ENCODE assay signal across 28 mouse cellular contexts in genomic region chr5:117651238-117651886, GRCm38 (mm10).
DNase-seq lines count a peak whose midpoint lies in the region; ATAC-seq lines count a peak whose summit lies in the region.
"Had no signal": no experiment of that assay in that cellular context is flagged by ENCODE, and none has a peak within 500 bp of the region (broad histone marks: within the 10 kb centered on the region; RNA-seq: fewer than 3 reads in every experiment).

No protein-coding gene starts in this region.

- H3K4me3 ChIP-seq in hindbrain, embryonic 16.5 days (ENCODE audit: low read length): no peak overlapping the region
- H3K4me3 ChIP-seq in hindbrain, embryonic 11.5 days (ENCODE audit: low read depth, low read length): no peak overlapping the region
- no peak overlapping the region for H3K4me3 ChIP-seq in neural tube, embryonic 15.5 days (replicated peaks)
- H3K4me3 ChIP-seq: embryonic facial prominence, embryonic 10.5 days; embryonic facial prominence, embryonic 15.5 days; forebrain, embryonic 13.5 days; heart, embryonic 15.5 days; liver, embryonic 12.5 days; megakaryocyte, embryonic 14.5 days; midbrain, embryonic 13.5 days had no signal

- peak; percentile 17 for DNase-seq in embryo, embryonic 10.5 days (ENCODE audit: low spot score)
- no peak for DNase-seq in embryo, embryonic 10 days (ENCODE audit: low spot score)
- DNase-seq in hindbrain, embryonic 11.5 days (ENCODE audit: low spot score): no peak
- DNase-seq in kidney, postnatal 4 days: peak; percentile 27 to 37
- DNase-seq in kidney, adult 11 months: no peak
- DNase-seq: cerebellum, adult 11-12 months; cerebellum, postnatal 10 days; gastrocnemius, postnatal 10 days; layer of hippocampus, postnatal 36 days; left cerebral cortex, postnatal 4 days; liver, postnatal 0 days; lung, postnatal 4 days; right cerebral cortex, postnatal 4 days; thymus, adult 18-20 months; thymus, postnatal 25 days had no signal

- ATAC-seq in hindbrain, embryonic 16.5 days: peak; percentile 72
- ATAC-seq in hindbrain, embryonic 11.5 days (ENCODE audit: low FRiP score): no peak
- peak; percentile 82; the same call in 1 of the 2 replicates for ATAC-seq in neural tube, embryonic 15.5 days (ENCODE audit: low FRiP score)
- ATAC-seq: CD4-positive, CD25-positive, alpha-beta regulatory T cell, adult 4 months; forebrain, embryonic 13.5 days; intestine, postnatal 0 days; liver, embryonic 12.5 days; liver, postnatal 0 days; lung, postnatal 0 days; midbrain, embryonic 13.5 days had no signal

- no peaks in the 10 kb centered on the region for H3K27me3 ChIP-seq in hindbrain, embryonic 16.5 days (replicated peaks; ENCODE audit: control insufficient read depth, insufficient read depth, low read length)
- no peaks in the 10 kb centered on the region for H3K27me3 ChIP-seq in hindbrain, embryonic 11.5 days (ENCODE audit: control insufficient read depth, insufficient read depth, low read length)
- no peaks in the 10 kb centered on the region for H3K27me3 ChIP-seq in neural tube, embryonic 15.5 days (replicated peaks)
- H3K27me3 ChIP-seq: embryonic facial prominence, embryonic 15.5 days; forebrain, embryonic 13.5 days; heart, embryonic 15.5 days; megakaryocyte, embryonic 14.5 days; midbrain, embryonic 13.5 days had no signal

- no peak overlapping the region; the same call in 1 of the 2 replicates for H3K27ac ChIP-seq in hindbrain, embryonic 16.5 days (ENCODE audit: low read depth, low read length)
- no peak overlapping the region for H3K27ac ChIP-seq in hindbrain, embryonic 11.5 days (ENCODE audit: low read depth, low read length)
- H3K27ac ChIP-seq in neural tube, embryonic 15.5 days (replicated peaks): peak overlapping the region; percentile 58
- H3K27ac ChIP-seq: embryonic facial prominence, embryonic 10.5 days; embryonic facial prominence, embryonic 15.5 days; forebrain, embryonic 13.5 days; heart, embryonic 15.5 days; liver, embryonic 12.5 days; midbrain, embryonic 13.5 days; stomach, postnatal 0 days had no signal

- no peaks in the 10 kb centered on the region for H3K36me3 ChIP-seq in hindbrain, embryonic 16.5 days (ENCODE audit: control insufficient read depth, insufficient read depth, low read length)
- no peaks in the 10 kb centered on the region for H3K36me3 ChIP-seq in hindbrain, embryonic 11.5 days (ENCODE audit: control insufficient read depth, insufficient read depth, low read length)
- H3K36me3 ChIP-seq in neural tube, embryonic 15.5 days: no peaks in the 10 kb centered on the region
- H3K36me3 ChIP-seq: embryonic facial prominence, embryonic 10.5 days; embryonic facial prominence, embryonic 15.5 days; heart, embryonic 15.5 days; liver, embryonic 12.5 days; midbrain, embryonic 13.5 days had no signal

- H3K4me2 ChIP-seq in hindbrain, embryonic 16.5 days (ENCODE audit: low read length): no peak overlapping the region
- no peak overlapping the region for H3K4me2 ChIP-seq in hindbrain, embryonic 11.5 days (replicated peaks; ENCODE audit: low read depth, low read length)
- no peak overlapping the region for H3K4me2 ChIP-seq in neural tube, embryonic 15.5 days
- H3K4me2 ChIP-seq: embryonic facial prominence, embryonic 15.5 days; forebrain, embryonic 13.5 days; heart, embryonic 15.5 days; liver, embryonic 12.5 days; midbrain, embryonic 13.5 days had no signal

- H3K4me1 ChIP-seq in hindbrain, embryonic 16.5 days (ENCODE audit: control insufficient read depth, insufficient read depth, low read depth, low read length): no peaks in the 10 kb centered on the region; the same call in 1 of the 2 replicates
- H3K4me1 ChIP-seq in hindbrain, embryonic 11.5 days (replicated peaks; ENCODE audit: control insufficient read depth, insufficient read depth, low read length): no peaks in the 10 kb centered on the region
- peaks cover 12% of the 10 kb centered on the region for H3K4me1 ChIP-seq in neural tube, embryonic 15.5 days
- H3K4me1 ChIP-seq: embryonic facial prominence, embryonic 10.5 days; embryonic facial prominence, embryonic 15.5 days; forebrain, embryonic 13.5 days; liver, embryonic 12.5 days; megakaryocyte, embryonic 14.5 days; midbrain, embryonic 13.5 days had no signal

- no peak overlapping the region for H3K9ac ChIP-seq in hindbrain, embryonic 16.5 days (ENCODE audit: low read depth, low read length)
- H3K9ac ChIP-seq in hindbrain, embryonic 11.5 days (ENCODE audit: low read depth, low read length): no peak overlapping the region
- H3K9ac ChIP-seq in neural tube, embryonic 15.5 days (replicated peaks): no peak overlapping the region
- H3K9ac ChIP-seq: embryonic facial prominence, embryonic 15.5 days; forebrain, embryonic 13.5 days; heart, embryonic 15.5 days; liver, embryonic 12.5 days; liver, postnatal 0 days; midbrain, embryonic 13.5 days had no signal

- no peaks in the 10 kb centered on the region for H3K9me3 ChIP-seq in hindbrain, embryonic 16.5 days (ENCODE audit: control insufficient read depth, low read length)
- H3K9me3 ChIP-seq in hindbrain, embryonic 11.5 days (ENCODE audit: control insufficient read depth, low read length): no peaks in the 10 kb centered on the region
- no peaks in the 10 kb centered on the region for H3K9me3 ChIP-seq in neural tube, embryonic 15.5 days (replicated peaks)
- H3K9me3 ChIP-seq: embryonic facial prominence, embryonic 10.5 days; embryonic facial prominence, embryonic 15.5 days; forebrain, embryonic 13.5 days; heart, embryonic 15.5 days; liver, embryonic 12.5 days; midbrain, embryonic 13.5 days had no signal

- 76% methylated on average over 14 of the region's 14 CpGs for WGBS in hindbrain, embryonic 16.5 days
- WGBS in hindbrain, embryonic 11.5 days: 72% methylated on average over 14 of the region's 14 CpGs
- 30% methylated on average over 14 of the region's 14 CpGs for WGBS in neural tube, embryonic 15.5 days

Comparison
In these comparisons a context has a peak if more than half of its experiments do, and no peak if none do; other contexts are left out.
1. DNase-seq: peak in embryo, embryonic 10.5 days (single experiment) and kidney, postnatal 4 days (2 of 2); none in embryo, embryonic 10 days (single experiment), hindbrain, embryonic 11.5 days (single experiment) and kidney, adult 11 months (single experiment).